Mouse (Mus musculus): Measurements from ENCODE around the gene Gpr68. TPM values are rescaled to one million over a fixed set of nuclear protein-coding genes. Genes with fewer than 3 reads are reported as not detected.

Gpr68 gene
- polyA plus RNA-seq, 1 experiment: 25.2 TPM

DNA sequence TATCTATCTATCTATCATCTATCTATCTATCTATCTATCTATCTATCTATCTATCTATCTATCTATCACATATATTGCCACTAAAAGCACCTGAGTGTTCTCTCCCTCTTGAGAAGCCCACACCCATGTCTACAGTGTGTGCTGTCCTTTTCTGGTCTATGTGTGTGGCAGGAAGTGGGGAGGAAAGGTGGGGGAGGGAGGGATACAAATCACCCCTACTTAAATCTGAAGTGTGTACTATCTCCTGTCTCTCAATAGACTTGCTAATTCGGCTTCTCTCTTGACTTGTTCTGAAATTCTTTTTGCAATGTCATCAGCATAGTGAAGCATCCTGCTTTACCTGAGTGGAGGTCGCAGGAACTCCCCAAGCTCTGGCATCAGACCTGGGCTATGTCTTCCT is 51.7 kb downstream of the Gpr68 start:
- 53% methylated on average over 2 of the region's 2 CpGs for WGBS
- Histone ChIP-seq H3K27ac (ENCODE audit: control insufficient read depth, insufficient read depth, low read length) (no peak overlapping the region), H3K27me3 (ENCODE audit: control insufficient read depth, insufficient read depth, low read length) (no peaks in the 10 kb centered on the region), H3K36me3 (ENCODE audit: control insufficient read depth, insufficient read depth, low read length) (no peaks in the 10 kb centered on the region), H3K4me3 (ENCODE audit: control insufficient read depth, insufficient read depth, low read length) (no peak overlapping the region), H3K4me1 (replicated peaks; ENCODE audit: control insufficient read depth, insufficient read depth, low read length) (peaks cover 9% of the 10 kb centered on the region)
- no peak for DNase-seq
- no peak for TF ChIP-seq CTCF (IDR thresholded peaks at IDR 0.05; ENCODE audit: borderline replicate concordance, control insufficient read depth, extremely low read depth, insufficient read depth, low read length, poor library complexity)
- no peak for TF ChIP-seq POLR2A (IDR thresholded peaks at IDR 0.05; ENCODE audit: control insufficient read depth, extremely low read depth, insufficient read depth, low read length, poor library complexity)

DNA sequence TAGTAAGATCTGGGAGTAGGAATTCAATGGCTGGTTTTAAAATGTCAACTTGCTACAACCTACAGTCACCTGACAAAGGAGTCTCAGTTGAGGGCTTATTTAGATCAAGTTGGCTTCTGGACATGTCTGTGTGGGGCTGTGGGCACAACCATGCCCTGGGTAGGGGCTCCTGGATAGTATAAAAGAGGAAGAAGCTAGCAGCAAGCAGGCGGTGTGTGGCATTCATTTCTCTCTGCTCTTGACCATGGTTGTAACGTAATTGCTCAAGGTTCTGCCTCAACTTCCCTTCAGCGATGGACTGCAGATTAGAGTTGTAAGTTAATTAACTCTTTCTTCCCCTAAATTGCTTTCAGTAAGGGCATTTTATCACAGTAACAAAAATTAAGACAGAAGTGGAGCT is 55.6 kb downstream of the Gpr68 start:
- no peak for DNase-seq
- TF ChIP-seq POLR2A (IDR thresholded peaks at IDR 0.05; ENCODE audit: control insufficient read depth, extremely low read depth, insufficient read depth, low read length, poor library complexity) (no peak), CTCF (IDR thresholded peaks at IDR 0.05; ENCODE audit: borderline replicate concordance, control insufficient read depth, extremely low read depth, insufficient read depth, low read length, poor library complexity) (no peak)
- Histone ChIP-seq H3K27me3 (ENCODE audit: control insufficient read depth, insufficient read depth, low read length) (no peaks in the 10 kb centered on the region), H3K27ac (ENCODE audit: control insufficient read depth, insufficient read depth, low read length) (no peak overlapping the region), H3K36me3 (ENCODE audit: control insufficient read depth, insufficient read depth, low read length) (no peaks in the 10 kb centered on the region), H3K4me3 (ENCODE audit: control insufficient read depth, insufficient read depth, low read length) (no peak overlapping the region), H3K4me1 (replicated peaks; ENCODE audit: control insufficient read depth, insufficient read depth, low read length) (peaks cover 4% of the 10 kb centered on the region; the same call in 1 of the 2 replicates)
- 63% methylated on average over 3 of the region's 3 CpGs for WGBS

DNA sequence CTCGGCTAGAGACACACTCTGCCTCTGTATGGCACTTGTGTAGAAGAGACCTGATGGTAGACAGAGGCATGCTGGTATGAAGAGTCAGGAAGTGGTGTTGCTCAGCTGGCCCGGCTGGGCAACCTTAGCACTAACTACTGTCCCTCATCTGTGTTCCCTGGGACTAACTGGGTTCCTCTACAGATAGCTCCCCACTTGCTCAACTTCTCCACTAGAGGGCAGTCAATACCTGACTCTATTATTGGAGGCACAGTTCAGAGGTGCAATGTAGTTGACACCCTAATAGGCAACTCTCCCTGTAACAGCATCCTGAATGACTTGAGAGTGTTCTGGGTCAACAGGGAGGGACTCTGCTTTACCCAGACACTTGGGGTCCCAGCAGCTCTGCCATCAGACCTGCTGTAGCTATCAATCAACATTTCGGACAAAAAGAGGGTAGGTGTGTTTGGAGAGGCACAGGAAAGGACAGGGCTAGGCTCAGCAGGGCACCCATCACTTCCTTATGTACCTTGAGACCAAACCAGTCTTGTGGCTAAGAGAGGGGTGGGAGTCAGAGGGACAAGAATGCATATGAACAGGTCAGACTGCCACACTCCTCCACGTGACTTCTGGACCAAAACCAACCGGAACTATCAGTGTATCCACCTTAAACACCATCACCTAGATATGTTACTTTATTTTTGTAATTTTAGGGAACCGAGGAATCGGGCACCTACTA is 58.4 kb downstream of the Gpr68 start:
- H3K27ac ChIP-seq (ENCODE audit: control insufficient read depth, insufficient read depth, low read length): no peak overlapping the region
- no peaks in the 10 kb centered on the region for H3K4me1 ChIP-seq (replicated peaks; ENCODE audit: control insufficient read depth, insufficient read depth, low read length)
- H3K36me3 ChIP-seq (ENCODE audit: control insufficient read depth, insufficient read depth, low read length): no peaks in the 10 kb centered on the region
- no peaks in the 10 kb centered on the region for H3K27me3 ChIP-seq (ENCODE audit: control insufficient read depth, insufficient read depth, low read length)
- TF ChIP-seq CTCF (IDR thresholded peaks at IDR 0.05; ENCODE audit: borderline replicate concordance, control insufficient read depth, extremely low read depth, insufficient read depth, low read length, poor library complexity) (no peak), POLR2A (IDR thresholded peaks at IDR 0.05; ENCODE audit: control insufficient read depth, extremely low read depth, insufficient read depth, low read length, poor library complexity) (no peak)
- DNase-seq: peak; percentile 56
- H3K4me3 ChIP-seq (ENCODE audit: control insufficient read depth, insufficient read depth, low read length): no peak overlapping the region
- WGBS: 85% methylated on average over 7 of the region's 7 CpGs

DNA sequence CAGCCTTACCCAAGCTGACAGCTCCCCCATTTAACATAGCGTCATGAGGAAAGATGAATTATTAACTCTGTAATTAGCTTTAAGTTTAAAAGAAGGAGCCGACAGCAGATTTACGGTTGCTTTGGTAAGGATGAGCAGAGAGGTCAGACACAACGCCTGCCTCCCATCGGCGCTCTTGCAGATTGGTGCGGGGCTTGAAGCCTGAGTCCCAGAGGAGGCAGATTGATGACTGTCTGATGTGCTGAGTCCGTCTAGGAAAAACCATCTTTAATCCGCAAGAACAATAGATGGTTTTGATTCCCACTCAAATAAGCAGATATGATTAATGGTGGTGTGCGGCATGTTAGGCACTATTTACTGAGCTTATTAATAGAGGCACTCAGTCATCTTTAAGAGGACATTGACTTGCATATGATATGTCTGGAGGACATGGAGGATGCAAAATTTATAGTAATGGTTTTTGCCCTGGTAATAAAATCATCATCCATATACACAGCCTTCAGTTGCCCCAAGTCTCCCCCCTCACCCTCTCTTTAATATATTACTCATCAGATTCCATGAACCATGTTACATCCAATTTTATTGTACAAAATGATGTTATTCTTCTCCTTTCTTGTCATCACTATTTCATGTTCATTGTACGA is 60.4 kb downstream of the Gpr68 start:
- H3K4me3 ChIP-seq (ENCODE audit: control insufficient read depth, insufficient read depth, low read length): no peak overlapping the region
- 97% methylated on average over 11 of the region's 11 CpGs for WGBS
- no peak overlapping the region for H3K27ac ChIP-seq (ENCODE audit: control insufficient read depth, insufficient read depth, low read length)
- H3K36me3 ChIP-seq (ENCODE audit: control insufficient read depth, insufficient read depth, low read length): no peaks in the 10 kb centered on the region
- DNase-seq: no peak
- no peaks in the 10 kb centered on the region for H3K27me3 ChIP-seq (ENCODE audit: control insufficient read depth, insufficient read depth, low read length)
- TF ChIP-seq CTCF (IDR thresholded peaks at IDR 0.05; ENCODE audit: borderline replicate concordance, control insufficient read depth, extremely low read depth, insufficient read depth, low read length, poor library complexity): no peak
- TF ChIP-seq POLR2A (IDR thresholded peaks at IDR 0.05; ENCODE audit: control insufficient read depth, extremely low read depth, insufficient read depth, low read length, poor library complexity): no peak
- H3K4me1 ChIP-seq (replicated peaks; ENCODE audit: control insufficient read depth, insufficient read depth, low read length): no peaks in the 10 kb centered on the region

DNA sequence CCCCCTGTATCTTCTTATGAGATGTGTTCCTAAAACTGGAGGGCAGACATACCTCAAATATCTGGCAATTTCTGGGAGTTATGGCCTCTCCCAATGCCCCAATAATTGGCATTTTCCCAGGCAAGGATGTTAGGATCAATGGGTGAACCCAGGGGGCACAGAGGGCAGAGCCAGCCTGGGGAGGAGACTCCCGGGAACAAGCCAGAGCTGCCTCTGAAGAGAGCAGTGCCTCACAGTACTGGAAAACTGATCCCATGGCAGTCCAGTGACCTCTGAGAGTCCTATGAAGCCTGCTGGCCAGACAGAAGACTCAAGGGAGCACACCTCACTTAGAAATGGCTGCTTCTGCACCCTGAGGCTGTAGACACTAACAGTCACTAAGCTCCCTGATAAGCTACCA is 61.4 kb downstream of the Gpr68 start:
- 95% methylated on average over 1 of the region's 1 CpGs for WGBS

DNA sequence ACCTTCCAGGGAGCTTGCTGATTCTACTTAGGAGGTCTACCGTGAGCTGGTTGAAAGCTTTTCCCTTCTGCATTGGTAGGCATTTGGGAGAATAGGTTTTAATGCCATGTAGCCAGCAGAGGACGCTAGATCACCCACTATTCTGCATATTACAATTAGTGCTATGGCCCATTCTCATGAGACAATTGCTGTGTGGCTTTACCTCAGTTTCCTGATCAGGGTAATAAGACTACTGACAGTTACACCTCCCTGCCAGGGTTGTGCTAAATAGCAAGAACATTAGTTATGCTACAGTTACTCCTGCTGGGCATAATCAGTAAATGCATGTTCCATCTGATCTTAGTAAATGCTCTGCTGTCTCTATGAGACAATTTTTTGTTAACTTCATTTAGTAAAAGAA is 62.2 kb downstream of the Gpr68 start:
- no peak overlapping the region for H3K27ac ChIP-seq (ENCODE audit: control insufficient read depth, insufficient read depth, low read length)
- H3K4me1 ChIP-seq (replicated peaks; ENCODE audit: control insufficient read depth, insufficient read depth, low read length): no peaks in the 10 kb centered on the region
- no peak for DNase-seq
- H3K36me3 ChIP-seq (ENCODE audit: control insufficient read depth, insufficient read depth, low read length): no peaks in the 10 kb centered on the region
- 59% methylated on average over 2 of the region's 2 CpGs for WGBS
- no peaks in the 10 kb centered on the region for H3K27me3 ChIP-seq (ENCODE audit: control insufficient read depth, insufficient read depth, low read length)
- TF ChIP-seq CTCF (IDR thresholded peaks at IDR 0.05; ENCODE audit: borderline replicate concordance, control insufficient read depth, extremely low read depth, insufficient read depth, low read length, poor library complexity) (no peak), POLR2A (IDR thresholded peaks at IDR 0.05; ENCODE audit: control insufficient read depth, extremely low read depth, insufficient read depth, low read length, poor library complexity) (no peak)
- no peak overlapping the region for H3K4me3 ChIP-seq (ENCODE audit: control insufficient read depth, insufficient read depth, low read length)

More for the DNA sequence above, 61.4 kb downstream of the Gpr68 start:
- Histone ChIP-seq H3K36me3 (ENCODE audit: control insufficient read depth, insufficient read depth, low read length) (no peaks in the 10 kb centered on the region), H3K4me3 (ENCODE audit: control insufficient read depth, insufficient read depth, low read length) (no peak overlapping the region), H3K27me3 (ENCODE audit: control insufficient read depth, insufficient read depth, low read length) (no peaks in the 10 kb centered on the region), H3K4me1 (replicated peaks; ENCODE audit: control insufficient read depth, insufficient read depth, low read length) (no peaks in the 10 kb centered on the region), H3K27ac (ENCODE audit: control insufficient read depth, insufficient read depth, low read length) (no peak overlapping the region)
- TF ChIP-seq CTCF (IDR thresholded peaks at IDR 0.05; ENCODE audit: borderline replicate concordance, control insufficient read depth, extremely low read depth, insufficient read depth, low read length, poor library complexity): no peak
- no peak for TF ChIP-seq POLR2A (IDR thresholded peaks at IDR 0.05; ENCODE audit: control insufficient read depth, extremely low read depth, insufficient read depth, low read length, poor library complexity)
- no peak for DNase-seq

Data from thymus, adult 2 months (tissue).